Mouse (Mus musculus) stomach, embryonic 16.5 days (tissue): ENCODE data around the gene Taok1. TPM values are rescaled to one million over a fixed set of nuclear protein-coding genes. Genes with fewer than 3 reads are reported as not detected.
"Not testable (repeated sequence)": the region's sequence is repeated elsewhere in the genome, so short reads cannot be mapped to it uniquely, and the experiment has no call there.

ENCODE experiments used
- ATAC-seq: fragments of 200-750 bp; cut with Nextera tagmentation; 2 replicates; pipeline ENCODE4 v1.8.0; 2017; ENCODE audit warnings: moderate number of reproducible peaks, moderate TSS enrichment; ENCODE audit not compliant: insufficient read depth, low FRiP score
- H3K27ac ChIP-seq: fragments of 300-500 bp; sonication (generic); 2 replicates; pipeline ENCODE4 v1.5.1; 2014; ENCODE audit warnings: low read length
- H3K27me3 ChIP-seq: fragments of 300-500 bp; sonication (generic); 2 replicates; pipeline ENCODE4 v1.6.1; 2014; ENCODE audit warnings: low read length, control low read depth, mixed read lengths; ENCODE audit not compliant: control insufficient read depth, insufficient read depth
- H3K36me3 ChIP-seq: fragments of 300-500 bp; sonication (generic); 2 replicates; pipeline ENCODE4 v1.6.1; 2014; ENCODE audit warnings: low read length; ENCODE audit not compliant: control insufficient read depth, insufficient read depth
- H3K4me1 ChIP-seq: fragments of 300-500 bp; sonication (generic); 2 replicates; pipeline ENCODE4 v1.6.1; 2014; ENCODE audit warnings: low read length, control low read depth, mixed read lengths; ENCODE audit not compliant: control insufficient read depth, insufficient read depth
- H3K4me2 ChIP-seq: fragments of 300-500 bp; sonication (generic); 2 replicates; pipeline ENCODE4 v1.6.1; 2014; ENCODE audit warnings: low read depth, low read length, mixed read lengths
- H3K4me3 ChIP-seq: fragments of 300-500 bp; sonication (generic); replicated peaks from 2 replicates; pipeline ENCODE4 v1.5.1; 2014; ENCODE audit warnings: mild to moderate bottlenecking, low read length
- H3K9ac ChIP-seq: fragments of 300-500 bp; sonication (generic); 2 replicates; pipeline ENCODE4 v1.6.1; 2014; ENCODE audit warnings: low read length
- H3K9me3 ChIP-seq: fragments of 300-500 bp; sonication (generic); replicated peaks from 2 replicates; pipeline ENCODE4 v1.6.1; 2016; ENCODE audit warnings: low read length, control low read depth; ENCODE audit not compliant: control insufficient read depth
- WGBS: fragments of 180-500 bp; shearing (Covaris S2); extraction: QIAGEN DNeasy Blood & Tissue Kit; methylation state at CpG from one replicate; pipeline ENCODE4 v1.1.7; 2014; 5-methylcytosine and 5-hydroxymethylcytosine counted together
- polyA plus RNA-seq: library from polyadenylated mRNA; unstranded; fragments of >200 nt; fragmentation: Nextera tagmentation; extraction: Ambion mirVana; gene quantifications from 2 replicates; pipeline ENCODE4 v1.2.1, GENCODE M21; 2015

Gene Taok1
- 11.5 and 12.1 TPM in 2 replicates for polyA plus RNA-seq

DNA sequence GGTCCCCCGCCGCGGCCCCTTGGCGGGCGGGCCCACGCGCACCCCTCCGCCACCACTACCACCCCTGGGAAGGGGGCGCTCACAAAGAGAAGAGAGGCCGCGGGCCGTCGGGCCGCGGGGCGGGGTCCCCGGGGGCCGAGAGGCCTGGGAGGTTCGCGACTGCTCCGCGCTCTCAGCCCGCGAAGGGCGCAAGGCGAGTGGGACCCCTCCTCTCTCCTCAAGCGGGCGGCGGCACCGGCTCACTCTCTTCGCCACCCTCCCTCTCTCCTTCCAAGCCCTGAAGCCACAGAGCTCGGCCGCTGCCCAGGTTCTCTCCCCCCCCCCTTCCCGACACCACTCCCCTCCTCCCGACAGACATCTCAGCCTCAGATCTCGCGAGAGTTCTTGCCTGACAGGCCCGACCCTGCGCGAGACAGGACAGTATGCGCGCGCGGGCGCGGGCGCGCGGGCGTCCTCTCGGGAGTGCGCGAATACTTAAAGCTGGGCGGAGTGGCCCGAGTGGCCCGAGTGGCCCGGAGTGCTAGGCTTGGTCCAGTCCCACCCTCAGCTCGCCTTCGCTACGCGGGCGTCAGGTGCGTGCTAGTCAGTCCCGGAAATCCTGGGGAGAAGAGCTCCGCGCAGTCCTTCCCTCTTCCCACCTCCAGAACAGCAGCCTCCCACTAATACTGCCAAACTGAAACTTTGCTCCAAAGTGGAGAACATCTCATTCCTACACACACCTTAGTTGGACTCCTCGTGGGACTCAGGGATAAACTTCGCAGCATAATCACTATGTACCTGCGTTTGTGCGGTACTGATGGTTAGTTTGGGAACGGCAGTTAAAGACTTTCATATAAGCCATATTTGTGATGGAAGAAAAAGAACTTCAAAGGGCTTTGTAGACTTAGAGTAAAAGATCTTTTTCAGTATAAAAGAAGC lies at the start of gene Taok1:
Taok1 (minus strand) TSS at position 278 of the 918 bp plus-strand sequence.
- H3K9me3 ChIP-seq, result no peaks in the 10 kb centered on the region
- no peaks in the 10 kb centered on the region for H3K27me3 ChIP-seq
- peak within 1 kb of the TSS; percentile 100 for H3K4me3 ChIP-seq
- H3K4me2 ChIP-seq, result peak within 1 kb of the TSS; percentile 74
- peak; percentile 96 for ATAC-seq
- peak within 1 kb of the TSS; percentile 100 for H3K9ac ChIP-seq
- 1% methylated on average over 59 of the region's 71 CpGs for WGBS
- H3K4me1 ChIP-seq, result peaks cover 11% of the 10 kb centered on the region
- H3K36me3 ChIP-seq, result no peaks in the 10 kb centered on the region
- peak within 1 kb of the TSS; percentile 96 for H3K27ac ChIP-seq

DNA sequence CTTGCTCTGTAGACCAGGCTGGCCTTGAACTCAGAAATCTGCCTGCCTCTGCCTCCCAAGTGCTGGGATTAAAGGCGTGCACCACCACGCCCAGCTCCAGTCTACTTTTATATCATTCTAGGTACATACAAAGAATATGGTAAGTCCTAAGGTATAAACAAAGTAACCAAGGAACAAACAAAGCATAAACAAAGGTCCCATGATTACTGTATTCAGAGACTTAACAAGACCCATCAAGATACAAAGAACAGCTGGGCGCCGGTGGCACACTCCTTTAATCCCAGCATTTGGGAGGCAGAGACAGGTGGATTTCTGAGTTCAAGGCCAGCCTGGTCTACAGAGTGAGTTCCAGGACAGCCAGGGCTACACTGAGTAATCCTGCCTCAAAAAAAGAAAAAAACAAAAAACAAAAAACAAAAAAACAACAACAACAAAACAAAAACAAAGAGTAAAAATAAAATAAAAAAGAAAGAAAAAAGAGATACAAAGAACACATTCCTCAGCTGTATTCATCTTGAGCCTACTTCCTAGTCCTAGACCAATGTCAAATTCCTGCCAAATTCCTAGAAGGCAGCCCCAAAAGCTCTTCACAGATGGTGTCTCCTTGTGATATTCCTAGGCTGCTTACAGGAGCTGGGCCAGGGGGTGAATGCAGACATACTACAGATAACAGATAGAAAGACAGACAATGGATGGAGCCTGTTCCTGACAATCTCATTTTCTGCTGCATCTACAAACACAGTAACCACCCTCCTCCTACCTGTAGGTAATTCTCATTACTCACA lies 46.0 kb upstream of the Taok1 start:
- 97% methylated on average over 4 of the region's 4 CpGs for WGBS
- ATAC-seq, H3K36me3 ChIP-seq, H3K4me1 ChIP-seq, H3K4me2 ChIP-seq, H3K9me3 ChIP-seq, H3K27me3 ChIP-seq, H3K27ac ChIP-seq, H3K9ac ChIP-seq, H3K4me3 ChIP-seq: not testable (repeated sequence)

DNA sequence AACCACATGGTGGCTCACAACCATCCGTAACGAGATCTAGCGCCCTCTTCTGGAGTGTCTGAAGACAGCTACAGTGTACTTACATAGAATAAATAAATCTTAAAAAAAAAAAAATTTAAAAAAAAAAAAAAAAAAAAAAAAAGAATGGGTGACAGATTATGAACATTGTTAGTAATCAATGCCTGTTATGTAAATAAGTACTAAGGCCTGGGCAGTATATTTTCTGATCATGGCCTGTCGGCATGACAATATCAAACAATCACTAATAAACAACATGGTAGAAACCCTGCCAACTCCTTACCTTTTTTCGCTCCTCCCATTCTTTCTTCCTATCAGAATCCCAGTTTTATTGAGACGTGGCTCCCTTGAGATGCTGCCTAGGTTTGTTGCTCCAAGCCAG lies 44.9 kb upstream of the Taok1 start:
- no peaks in the 10 kb centered on the region for H3K9me3 ChIP-seq
- no peak overlapping the region for H3K27ac ChIP-seq
- no peaks in the 10 kb centered on the region for H3K36me3 ChIP-seq
- ATAC-seq, result no peak
- no peak overlapping the region for H3K4me3 ChIP-seq
- no peak overlapping the region for H3K9ac ChIP-seq
- no peaks in the 10 kb centered on the region for H3K4me1 ChIP-seq
- WGBS, result 54% methylated on average over 6 of the region's 6 CpGs
- no peaks in the 10 kb centered on the region for H3K27me3 ChIP-seq
- H3K4me2 ChIP-seq, result no peak overlapping the region

DNA sequence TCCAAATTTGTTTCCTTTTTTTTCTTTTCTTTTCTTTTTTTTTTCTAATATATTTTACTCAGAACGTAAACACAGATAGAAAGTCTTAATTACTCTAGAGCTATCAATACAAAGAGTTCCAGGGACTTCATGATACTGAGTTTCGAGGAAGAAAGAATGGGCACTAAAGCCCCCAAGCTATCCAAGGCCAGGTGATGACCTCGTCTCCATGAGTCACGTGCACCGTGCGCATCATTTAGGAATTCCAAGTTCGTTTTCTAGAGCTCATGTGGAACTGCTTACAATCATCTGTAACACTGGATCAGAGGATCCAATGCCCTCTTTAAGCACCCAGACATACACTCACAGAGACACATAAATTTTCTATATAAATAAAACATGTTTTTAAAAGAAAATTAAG lies 41.3 kb upstream of the Taok1 start:
- H3K27me3 ChIP-seq, result no peaks in the 10 kb centered on the region
- no peaks in the 10 kb centered on the region for H3K36me3 ChIP-seq
- no peak overlapping the region for H3K4me2 ChIP-seq
- no peaks in the 10 kb centered on the region for H3K9me3 ChIP-seq
- 63% methylated on average over 7 of the region's 7 CpGs for WGBS
- ATAC-seq, result no peak
- H3K9ac ChIP-seq, result no peak overlapping the region
- no peak overlapping the region for H3K27ac ChIP-seq
- no peaks in the 10 kb centered on the region for H3K4me1 ChIP-seq
- no peak overlapping the region for H3K4me3 ChIP-seq

DNA sequence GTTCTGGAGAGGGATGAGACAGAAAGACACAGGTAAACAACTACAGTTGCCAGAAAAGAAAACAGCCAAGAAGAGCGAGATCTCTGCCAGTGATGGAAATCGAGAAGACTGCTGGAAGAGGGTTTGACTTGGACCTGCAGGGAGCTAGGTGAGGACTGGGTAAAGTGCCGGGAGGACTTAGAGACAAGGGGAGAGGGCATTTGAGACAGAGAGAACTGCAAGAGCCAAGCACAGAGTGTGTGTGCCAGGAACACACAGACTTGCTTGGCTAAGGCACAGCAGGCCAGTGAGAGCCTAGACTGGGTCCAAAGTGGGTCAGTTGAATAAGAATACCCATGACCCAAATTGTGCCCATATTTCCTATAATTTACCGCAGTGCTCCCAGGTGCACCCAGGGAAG lies 37.9 kb upstream of the Taok1 start:
- Histone ChIP-seq H3K36me3 (no peaks in the 10 kb centered on the region), H3K27ac (no peak overlapping the region), H3K9ac (no peak overlapping the region), H3K4me2 (no peak overlapping the region), H3K4me1 (no peaks in the 10 kb centered on the region), H3K4me3 (no peak overlapping the region), H3K27me3 (no peaks in the 10 kb centered on the region), H3K9me3 (no peaks in the 10 kb centered on the region)
- ATAC-seq, result no peak
- 79% methylated on average over 4 of the region's 4 CpGs for WGBS

DNA sequence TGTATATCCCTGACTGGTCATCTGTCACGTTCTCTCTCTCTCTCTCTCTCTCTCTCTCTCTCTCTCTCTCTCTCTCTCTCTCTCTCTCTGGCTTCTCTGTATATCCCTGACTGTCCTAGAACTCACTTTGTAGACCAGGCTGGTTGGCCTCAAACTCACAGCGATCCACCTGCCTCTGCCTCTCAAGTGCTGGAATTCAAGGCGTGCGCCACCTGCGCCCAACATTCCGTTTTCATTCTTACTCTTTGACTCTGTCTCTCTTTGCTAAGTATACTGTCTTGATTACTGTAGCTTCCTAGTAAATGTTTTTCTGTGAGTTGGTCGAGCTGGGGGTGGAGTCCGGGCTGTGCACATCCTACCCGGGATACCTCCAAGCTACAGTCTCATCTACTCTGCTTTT lies 33.8 kb upstream of the Taok1 start:
- no peak for ATAC-seq
- H3K36me3 ChIP-seq, result no peaks in the 10 kb centered on the region
- no peak overlapping the region for H3K4me2 ChIP-seq
- 73% methylated on average over 9 of the region's 9 CpGs for WGBS
- no peaks in the 10 kb centered on the region for H3K4me1 ChIP-seq
- no peaks in the 10 kb centered on the region for H3K9me3 ChIP-seq
- no peaks in the 10 kb centered on the region for H3K27me3 ChIP-seq
- H3K27ac ChIP-seq, result no peak overlapping the region
- no peak overlapping the region for H3K9ac ChIP-seq
- no peak overlapping the region for H3K4me3 ChIP-seq

DNA sequence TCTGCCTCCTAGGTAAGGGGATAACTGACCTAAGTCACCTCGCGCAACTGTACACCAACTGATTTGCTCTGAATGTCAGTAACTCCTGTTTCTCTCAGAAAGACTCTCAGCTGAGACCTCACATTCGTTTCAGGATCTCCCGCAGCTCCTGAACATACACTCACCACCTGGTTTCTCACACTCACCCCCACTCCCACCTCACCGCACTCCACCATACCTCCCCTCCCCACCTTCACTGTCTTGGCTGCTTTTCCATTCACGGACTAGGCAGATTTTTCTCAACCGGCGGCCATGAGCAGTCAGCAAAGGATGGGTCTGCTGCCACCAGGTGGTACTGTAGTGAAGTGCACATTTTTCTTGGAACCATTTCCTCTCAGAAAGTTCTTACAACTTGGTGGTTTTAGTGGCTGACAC lies 22.6 kb upstream of the Taok1 start:
- WGBS, result 13% methylated on average over 8 of the region's 8 CpGs
- peak; percentile 60; the same call in 1 of the 2 replicates for ATAC-seq
- H3K9ac ChIP-seq, result peak overlapping the region; percentile 66

DNA sequence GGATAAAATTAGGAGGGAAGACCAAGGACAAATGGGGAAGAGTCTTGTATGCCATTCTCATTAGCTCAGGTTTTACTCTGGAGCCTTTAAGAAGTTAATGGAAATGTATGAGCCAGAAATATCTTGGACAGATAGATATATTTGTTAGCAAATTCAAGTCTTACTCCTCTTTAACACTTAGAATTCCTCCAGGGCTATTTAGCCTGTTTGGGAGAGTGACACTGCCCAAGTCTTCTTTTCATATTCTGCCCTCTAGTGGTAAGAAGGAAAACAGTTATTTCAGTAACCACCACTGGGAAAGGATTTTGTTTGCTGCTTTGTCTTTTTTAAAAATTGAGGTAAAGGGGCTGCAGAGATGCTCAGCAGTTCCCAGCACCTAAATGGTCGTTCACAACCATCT lies 21.9 kb upstream of the Taok1 start:
- peaks cover 7% of the 10 kb centered on the region; the same call in 1 of the 2 replicates for H3K4me1 ChIP-seq
- WGBS, result 0% methylated on average over 1 of the region's 1 CpGs
- H3K4me2 ChIP-seq, result no peak overlapping the region
- H3K4me3 ChIP-seq, result no peak overlapping the region
- H3K27ac ChIP-seq, result no peak overlapping the region
- ATAC-seq, result peak; percentile 61; the same call in 1 of the 2 replicates
- H3K9ac ChIP-seq, result no peak overlapping the region
- H3K36me3 ChIP-seq, result no peaks in the 10 kb centered on the region
- 0 out of 2 replicates have a peak, but pooled peaks cover 3% of the 10 kb centered on the region for H3K27me3 ChIP-seq
- H3K9me3 ChIP-seq, result no peaks in the 10 kb centered on the region

More for the DNA sequence above, 22.6 kb upstream of the Taok1 start:
- H3K36me3 ChIP-seq, result no peaks in the 10 kb centered on the region
- no peaks in the 10 kb centered on the region for H3K4me1 ChIP-seq
- H3K4me3 ChIP-seq, result peak overlapping the region; percentile 44
- H3K9me3 ChIP-seq, result no peaks in the 10 kb centered on the region
- no peak overlapping the region for H3K27ac ChIP-seq
- H3K4me2 ChIP-seq, result peak overlapping the region; percentile 74
- H3K27me3 ChIP-seq, result 0 out of 2 replicates have a peak, but pooled peaks cover 3% of the 10 kb centered on the region
